Mouse (Mus musculus): Measurements from ENCODE around the gene Med23.

The Med23 gene

DNA sequence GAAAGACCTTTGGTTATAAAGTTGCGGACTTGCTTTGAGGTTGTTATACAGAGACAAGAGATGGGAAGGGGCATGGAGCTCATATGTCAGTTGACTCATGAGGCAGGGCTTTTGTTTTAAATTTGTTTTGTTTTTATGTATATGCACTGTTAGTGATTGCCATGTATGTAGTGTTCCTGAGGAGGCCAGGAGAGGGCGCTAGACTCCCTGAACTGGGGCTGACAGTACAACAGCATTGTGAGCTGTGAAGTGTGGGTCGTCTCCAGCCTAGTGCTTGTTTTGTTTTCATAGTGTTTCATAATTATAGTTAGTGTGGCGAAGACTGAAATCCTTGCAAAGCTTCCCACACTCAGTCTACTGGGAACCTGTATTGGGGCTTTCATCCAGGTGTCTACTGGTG, 3.8 kb downstream of the Med23 start:
- no peak for DNase-seq (ENCODE audit: low read depth, low spot score)

GRCm38 (mm10) chr10:24886008-24886407, 16.2 kb downstream of the Med23 start:
- DNase-seq (ENCODE audit: low read depth, low spot score): no peak

GRCm38 (mm10) chr10:24888343-24888742, 18.6 kb downstream of the Med23 start:
- no peak for DNase-seq (ENCODE audit: low read depth, low spot score)

GRCm38 (mm10) chr10:24895927-24896326, 26.1 kb downstream of the Med23 start:
- no peak for DNase-seq (ENCODE audit: low read depth, low spot score)

- no peak for DNase-seq (ENCODE audit: low read depth, low spot score)
Observed at GRCm38 (mm10) chr10:24905627-24906026, 35.8 kb downstream of the Med23 start.

DNA sequence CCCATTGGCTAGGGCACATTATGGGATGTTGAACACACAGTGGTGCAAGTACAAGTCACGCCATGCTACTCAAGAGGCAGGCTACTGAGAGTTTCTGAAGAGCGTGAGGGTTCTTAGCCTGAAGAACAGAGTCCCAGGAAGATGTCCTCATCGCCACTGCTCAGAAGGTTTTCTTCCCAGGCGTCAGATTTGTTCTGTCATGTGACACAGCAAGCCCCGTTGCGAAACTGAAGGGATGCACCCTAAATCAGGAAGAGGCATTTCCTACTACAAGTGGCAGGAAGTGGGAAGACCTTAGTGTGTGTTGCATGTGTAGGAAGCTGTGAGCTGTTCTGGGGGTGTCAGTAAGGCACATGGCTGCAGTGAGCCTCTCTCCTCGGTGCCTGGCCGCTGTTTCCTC, 41.4 kb downstream of the Med23 start:
- DNase-seq (ENCODE audit: low read depth, low spot score): peak; percentile 21

DNA sequence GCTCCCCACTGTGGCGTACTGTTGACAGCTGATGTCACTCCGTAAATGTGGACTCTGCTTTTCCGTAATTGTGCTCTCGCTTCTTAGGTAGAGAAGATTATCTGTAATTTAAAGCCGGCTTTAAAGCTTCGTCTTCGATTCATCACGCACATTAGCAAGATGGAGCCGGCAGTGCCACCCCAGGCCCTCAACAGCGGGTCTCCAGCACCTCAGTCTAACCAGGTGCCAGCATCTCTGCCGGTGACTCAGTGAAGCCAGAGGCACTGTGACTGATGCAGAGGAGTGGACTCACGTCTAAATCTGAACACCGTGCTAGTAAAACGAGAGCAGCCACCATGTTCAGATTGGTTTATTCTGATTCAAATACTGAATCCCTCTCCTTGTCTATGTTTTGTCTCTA, 42.8 kb downstream of the Med23 start:
- no peak for DNase-seq (ENCODE audit: low read depth, low spot score)

DNA sequence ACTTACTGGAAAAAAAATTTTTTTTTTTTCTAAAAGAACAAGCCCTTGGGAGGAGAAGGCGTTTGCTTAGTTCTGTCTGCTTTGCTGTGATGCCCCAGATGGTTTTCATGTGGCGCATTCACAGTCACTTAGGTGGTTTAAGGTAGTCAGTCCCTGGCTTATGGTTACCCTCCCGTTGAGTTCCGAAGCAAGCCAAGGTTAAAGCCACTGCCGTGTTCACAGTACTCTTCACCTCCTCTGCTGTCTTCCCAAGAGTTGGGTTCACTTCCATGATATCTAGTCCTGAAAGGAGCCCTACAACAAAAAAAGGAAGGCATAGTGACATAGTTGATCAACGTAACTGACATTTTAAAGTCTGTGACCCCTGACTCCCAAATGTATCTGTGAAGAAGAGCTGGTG, 45.7 kb downstream of the Med23 start:
- DNase-seq (ENCODE audit: low read depth, low spot score): no peak

DNA sequence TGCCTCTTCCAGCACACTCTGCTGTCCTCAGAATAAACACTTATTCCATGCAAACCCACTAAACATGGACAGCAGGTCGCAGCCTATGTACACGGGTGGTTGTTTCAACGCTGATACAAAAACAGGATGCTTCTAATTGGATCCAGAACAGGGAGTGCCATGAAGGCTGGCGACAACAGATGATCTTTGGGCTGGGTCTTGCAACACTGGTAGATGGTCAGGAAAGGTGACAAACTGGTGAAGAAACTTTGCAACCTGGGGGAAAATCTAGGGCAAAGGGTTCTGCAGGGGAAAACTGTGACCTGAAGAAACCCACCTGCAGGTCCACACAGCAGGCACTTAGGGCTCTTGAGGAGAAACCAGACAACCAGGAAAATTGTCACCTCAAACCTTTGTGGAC, 53.2 kb downstream of the Med23 start:
- no peak for DNase-seq (ENCODE audit: low read depth, low spot score)

DNA sequence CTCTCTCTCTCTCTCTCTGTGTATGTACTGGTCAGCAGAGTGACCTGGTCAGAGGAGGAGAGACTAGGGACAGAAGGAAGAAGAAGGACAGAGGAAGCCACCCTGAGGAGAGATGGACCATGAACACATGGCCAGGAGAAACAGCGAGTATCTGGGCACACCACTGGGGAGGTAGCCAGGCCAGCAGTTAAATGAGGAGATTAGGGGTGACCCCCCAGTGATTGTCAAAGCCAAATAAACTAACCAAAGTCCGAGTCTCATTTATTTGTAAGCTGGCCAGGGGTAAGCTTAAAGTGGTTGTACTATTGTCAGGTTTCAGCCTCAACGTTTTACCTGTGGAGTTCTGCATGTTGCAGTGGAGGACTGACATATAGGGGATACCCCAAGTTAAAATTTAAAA, 54.5 kb downstream of the Med23 start:
- no peak for DNase-seq (ENCODE audit: low read depth, low spot score)

GRCm38 (mm10) chr10:24926380-24926779, 56.6 kb downstream of the Med23 start:
- DNase-seq (ENCODE audit: low read depth, low spot score): no peak

GRCm38 (mm10) chr10:24926962-24927720, 57.4 kb downstream of the Med23 start, which contains the start of gene Arg1:
Arg1 (minus strand) TSS chr10:24927484.
- no peak for DNase-seq (ENCODE audit: low read depth, low spot score)

GRCm38 (mm10) chr10:24928072-24928471, 58.3 kb downstream of the Med23 start:
- DNase-seq (ENCODE audit: low read depth, low spot score): no peak

GRCm38 (mm10) chr10:24930143-24930542, 60.4 kb downstream of the Med23 start:
- peak; percentile 4 for DNase-seq (ENCODE audit: low read depth, low spot score)

- no peak for DNase-seq (ENCODE audit: low read depth, low spot score)
Observed at GRCm38 (mm10) chr10:24947871-24948270, 78.1 kb downstream of the Med23 start.

DNA sequence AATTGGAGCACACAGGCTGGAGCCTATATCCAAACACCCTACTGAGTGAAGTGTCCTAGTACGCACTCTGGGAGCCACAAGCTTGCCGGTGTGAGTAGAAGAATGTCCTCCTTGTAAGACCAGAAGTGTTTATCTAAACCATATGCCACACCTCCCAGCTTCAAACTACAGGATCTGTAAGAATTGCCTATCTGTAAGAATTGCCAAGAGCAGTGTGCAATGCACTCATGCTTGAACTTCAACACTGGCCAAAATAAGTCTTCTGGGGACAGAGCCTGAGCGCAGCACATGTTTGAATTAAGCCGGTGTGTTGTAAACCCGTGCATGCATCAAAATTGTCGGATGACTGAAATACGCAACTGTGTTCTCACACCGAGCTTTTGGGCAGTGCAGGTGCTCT, 78.5 kb downstream of the Med23 start:
- no peak for DNase-seq (ENCODE audit: low read depth, low spot score)

DNA sequence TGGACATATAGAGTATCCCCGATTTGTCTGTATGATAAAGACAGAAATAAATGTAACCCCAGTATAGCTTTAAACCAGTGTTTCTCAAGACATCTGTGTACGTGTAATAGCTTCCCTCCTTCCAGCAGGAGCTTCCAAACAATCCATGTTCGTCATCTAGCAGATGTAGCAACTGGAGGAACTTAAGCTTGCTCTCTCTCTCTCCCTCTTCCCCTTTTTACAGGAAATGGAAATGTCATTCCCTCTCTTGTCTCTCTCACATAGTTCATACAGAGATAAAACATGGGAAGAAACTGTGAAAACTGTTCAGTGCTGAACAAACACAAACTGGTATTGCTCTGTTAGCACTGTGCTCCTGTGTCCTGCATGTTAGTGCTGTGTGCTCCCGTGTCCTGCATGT, 80.4 kb downstream of the Med23 start:
- DNase-seq (ENCODE audit: low read depth, low spot score): no peak

- DNase-seq (ENCODE audit: low read depth, low spot score): no peak
Observed at GRCm38 (mm10) chr10:24951575-24951974, 81.8 kb downstream of the Med23 start.

DNA sequence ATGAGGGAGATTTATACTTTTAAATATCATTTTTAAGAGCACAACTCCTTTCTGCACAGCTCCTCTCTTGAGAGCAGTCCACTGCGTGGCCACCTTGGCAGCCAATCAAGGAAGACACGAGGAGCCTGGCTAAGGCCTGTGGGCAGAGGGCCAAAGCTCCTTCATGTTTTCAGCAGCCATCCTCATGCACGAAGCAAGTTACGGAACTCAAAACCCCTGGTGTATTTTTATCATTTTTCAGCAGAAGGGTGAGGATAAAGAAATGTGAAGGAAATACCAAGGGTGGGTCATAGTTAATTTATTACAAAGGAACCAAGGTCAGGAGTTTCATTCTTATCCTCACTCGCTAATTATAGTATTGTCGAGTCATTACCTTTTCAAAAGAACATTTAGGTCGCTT, 82.8 kb downstream of the Med23 start:
- peak; percentile 10 for DNase-seq (ENCODE audit: low read depth, low spot score)

DNA sequence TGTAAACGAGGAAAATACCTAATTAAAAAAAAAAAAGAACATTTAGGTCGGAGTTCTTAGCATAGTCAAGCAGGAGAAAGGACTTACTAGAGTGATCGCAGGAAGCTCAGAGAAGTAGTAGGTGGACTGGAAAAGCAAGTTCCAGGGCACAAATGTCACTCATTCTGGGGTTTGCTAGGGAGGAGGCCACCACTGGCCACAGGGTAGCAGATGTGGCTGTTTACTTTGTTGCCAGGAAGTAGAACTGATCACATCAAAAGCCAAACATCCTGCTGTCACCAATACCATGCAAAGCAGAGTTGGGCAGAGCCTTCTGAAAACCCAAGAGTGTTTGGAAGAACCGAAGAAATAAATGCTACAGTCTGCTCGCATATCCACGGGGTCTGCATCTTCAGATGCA, 84.1 kb downstream of the Med23 start:
- DNase-seq (ENCODE audit: low read depth, low spot score): no peak

DNA sequence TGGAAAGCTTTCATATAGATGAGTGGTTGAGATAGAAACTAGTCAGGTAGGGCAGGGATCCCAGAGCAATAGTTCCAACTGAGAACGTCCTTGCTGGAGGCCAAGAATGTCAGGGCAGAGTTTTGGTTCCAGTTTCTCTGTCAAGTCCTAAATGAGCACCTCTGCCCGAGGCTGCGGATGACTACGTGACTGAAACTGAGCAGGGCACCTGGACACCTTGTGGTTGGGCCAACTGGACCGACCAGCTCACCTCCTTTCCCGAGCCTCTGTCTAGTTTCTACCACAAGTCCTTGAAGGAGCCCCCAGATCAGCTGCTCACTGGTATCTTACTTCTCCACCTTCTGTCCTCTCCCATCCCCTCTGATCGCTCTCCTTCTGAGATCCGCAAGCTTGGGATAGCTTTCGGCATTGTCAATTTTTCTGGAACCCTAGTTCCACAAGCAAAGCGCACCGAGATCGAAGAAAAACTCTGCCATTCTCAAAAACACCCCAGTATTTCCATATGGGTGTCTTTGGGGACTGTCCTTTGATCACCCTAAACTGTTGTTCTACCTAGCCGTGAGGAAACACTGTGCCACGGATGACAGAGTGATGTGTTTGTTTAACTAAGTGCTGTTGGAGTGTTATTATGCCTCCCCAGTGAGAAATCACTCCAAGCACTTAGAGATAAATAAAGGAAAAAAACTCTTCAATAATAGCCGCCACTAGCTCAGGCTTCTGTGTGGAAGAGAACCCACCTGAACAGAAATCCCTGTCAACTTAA, 88.7 kb downstream of the Med23 start:
- DNase-seq (ENCODE audit: low read depth, low spot score): no peak

DNA sequence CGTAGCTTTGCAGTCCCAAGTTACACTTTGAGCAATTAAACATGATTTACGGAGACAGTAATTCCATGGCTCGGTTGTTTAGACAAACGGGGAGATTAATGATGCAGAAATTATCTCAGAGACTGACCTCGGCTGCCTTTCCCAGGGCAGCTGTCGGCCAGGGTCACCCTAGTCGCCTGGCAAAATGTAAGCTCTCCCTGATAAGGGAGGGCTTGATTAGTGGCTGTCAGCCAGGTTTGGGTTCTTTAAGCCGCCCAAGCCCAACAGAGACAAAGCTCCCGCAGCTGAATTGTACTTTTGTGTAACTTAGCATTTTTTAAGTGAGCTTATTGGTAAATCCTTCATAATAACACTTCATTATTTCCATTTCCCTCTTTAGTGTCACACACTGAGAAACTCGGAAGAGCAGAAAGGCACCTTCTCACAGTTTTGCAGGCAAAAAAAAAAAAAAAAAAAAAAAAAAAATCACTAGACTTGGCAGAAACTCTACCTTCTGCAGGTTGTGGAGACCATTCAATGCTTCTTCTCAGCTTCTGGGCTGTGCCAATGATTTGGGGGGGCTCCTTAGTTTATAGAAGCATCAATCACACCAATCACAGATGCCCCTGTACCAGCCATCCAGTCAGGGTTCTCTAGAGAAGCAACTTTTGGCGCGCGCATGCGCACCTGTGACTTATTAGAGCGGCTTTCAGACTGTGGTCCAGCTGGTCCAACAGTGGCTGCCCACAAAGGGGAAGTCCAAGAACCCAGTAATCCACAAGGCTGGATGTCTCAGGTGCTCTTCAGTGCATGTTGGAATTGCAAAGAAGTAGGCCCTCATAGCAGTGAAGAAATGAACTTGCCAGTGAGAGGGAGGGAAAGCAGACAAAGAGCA, 89.5 kb downstream of the Med23 start:
- DNase-seq (ENCODE audit: low read depth, low spot score): no peak
